ENCODE assay signal across 22 mouse cellular contexts in genomic region chr6:88714200-88714674, GRCm38 (mm10). TPM values are rescaled to one million over a fixed set of nuclear protein-coding genes. Genes with fewer than 3 reads are reported as not detected.
DNase-seq lines count a peak whose midpoint lies in the region; ATAC-seq and TF ChIP-seq lines count a peak whose summit lies in the region.
"Had no signal": no experiment of that assay in that cellular context is flagged by ENCODE, and none has a peak within 500 bp of the region (broad histone marks: within the 10 kb centered on the region; RNA-seq: fewer than 3 reads in every experiment).

No protein-coding gene starts in this region.

- no peak overlapping the region for H3K4me3 ChIP-seq in forebrain, embryonic 15.5 days
- no peak overlapping the region for H3K4me3 ChIP-seq in layer of hippocampus, adult 2 months
- H3K4me3 ChIP-seq: embryonic facial prominence, embryonic 10.5 days; gastrocnemius, adult 2 months; heart, embryonic 10.5 days; hindbrain, embryonic 15.5 days had no signal

- H3K27ac ChIP-seq in forebrain, embryonic 15.5 days (replicated peaks), result no peak overlapping the region
- no peak overlapping the region for H3K27ac ChIP-seq in layer of hippocampus, adult 2 months
- H3K27ac ChIP-seq: embryonic facial prominence, embryonic 10.5 days; gastrocnemius, adult 2 months; heart, embryonic 10.5 days; hindbrain, embryonic 15.5 days had no signal

- H3K9ac ChIP-seq in forebrain, embryonic 15.5 days (replicated peaks), result no peak overlapping the region
- H3K9ac ChIP-seq: forebrain, postnatal 0 days; hindbrain, embryonic 15.5 days had no signal

- H3K9me3 ChIP-seq in forebrain, embryonic 15.5 days, result no peaks in the 10 kb centered on the region
- H3K9me3 ChIP-seq: embryonic facial prominence, embryonic 10.5 days; heart, embryonic 10.5 days; hindbrain, embryonic 15.5 days had no signal

- ATAC-seq in granulocyte monocyte progenitor cell, adult 5-6 weeks (replicated peaks; ENCODE audit: poor library complexity, severe bottlenecking), result peak; percentile 56
- peak; percentile 37 for ATAC-seq in megakaryocyte progenitor cell, adult 5-6 weeks (replicated peaks; ENCODE audit: poor library complexity)
- ATAC-seq in forebrain, embryonic 15.5 days (replicated peaks), result no peak
- ATAC-seq: activated CD4-positive, CD25-positive, alpha-beta regulatory T cell, adult 4 months; forebrain, postnatal 0 days; intestine, embryonic 16.5 days; Patski had no signal

- H3K4me1 ChIP-seq in forebrain, embryonic 15.5 days, result peaks cover 8% of the 10 kb centered on the region; the same call in 1 of the 2 replicates
- H3K4me1 ChIP-seq: heart, embryonic 10.5 days; hindbrain, embryonic 15.5 days had no signal

- no peak overlapping the region for H3K4me2 ChIP-seq in forebrain, embryonic 15.5 days (replicated peaks)
- H3K4me2 ChIP-seq: hindbrain, embryonic 15.5 days had no signal

- WGBS in forebrain, embryonic 15.5 days, result 89% methylated on average over 4 of the region's 4 CpGs

- peak; percentile 3 for DNase-seq in 416B (ENCODE audit: low read depth)
- DNase-seq in B cell, adult 2 months, result peak; percentile 32 to 45
- no peak for DNase-seq in layer of hippocampus, adult 2 months (ENCODE audit: low spot score in 2 of 2)
- DNase-seq in spleen, adult 18-20 months, result no peak
- DNase-seq: adrenal gland, postnatal 14 days; cerebellum, adult 18-20 months; cerebellum, postnatal 36 days; forebrain, postnatal 0 days; gastrocnemius, adult 2 months; gastrocnemius, postnatal 36 days; heart, adult 18-20 months; heart, postnatal 10 days; heart, postnatal 4 days had no signal

- TF ChIP-seq CTCF in layer of hippocampus, adult 2 months (conservative IDR thresholded peaks at IDR 0.05), result no peak

- peaks cover 4% of the 10 kb centered on the region; the same call in 1 of the 2 replicates for H3K27me3 ChIP-seq in forebrain, embryonic 15.5 days
- H3K27me3 ChIP-seq: hindbrain, embryonic 15.5 days; Patski had no signal

- H3K36me3 ChIP-seq in forebrain, embryonic 15.5 days, result no peaks in the 10 kb centered on the region
- H3K36me3 ChIP-seq: embryonic facial prominence, embryonic 10.5 days; heart, embryonic 10.5 days; hindbrain, embryonic 15.5 days had no signal

RNA-seq across cellular contexts. Expression of gene Mgll, which starts 10.0 kb away (rescaled TPM):
- 0.99 TPM in 1 of 2 replicates, not detected in the other for total RNA-seq in granulocyte monocyte progenitor cell, adult 5-6 weeks (2014; fragmentation: Nextera tagmentation)
- total RNA-seq in granulocyte monocyte progenitor cell, adult 5-6 weeks (2017), result 0.26 and 2.0 TPM in 2 replicates
- total RNA-seq in megakaryocyte progenitor cell, adult 5-6 weeks (2015), result 1.7 and 1.9 TPM in 2 replicates
- 1.6 and 2.7 TPM in 2 replicates for total RNA-seq in megakaryocyte progenitor cell, adult 5-6 weeks (2017)
- 24.9 and 25.0 TPM in 2 replicates for polyA plus RNA-seq in forebrain, embryonic 15.5 days (2015; fragmentation: Nextera tagmentation; extraction: Ambion mirVana)
- 100 to 1,000 TPM; 178 to 182 TPM for total RNA-seq in layer of hippocampus, adult 2 months (2021)

Comparison
In these comparisons a context has a peak if more than half of its experiments do, and no peak if none do; other contexts are left out.
1. DNase-seq: peak in 416B (single experiment) and B cell, adult 2 months (2 of 2); none in layer of hippocampus, adult 2 months (0 of 2) and spleen, adult 18-20 months (0 of 2).
2. RNA of gene Mgll, which starts 10.0 kb away (total RNA-seq): 178 to 182 TPM in layer of hippocampus, adult 2 months; 0.26 to 2.0 TPM in granulocyte monocyte progenitor cell, adult 5-6 weeks and 1.6 to 2.7 TPM in megakaryocyte progenitor cell, adult 5-6 weeks; every median in the first group is over 10 times any median in the second.